Mouse (Mus musculus) MEL (cell line): Measurements from ENCODE around the gene Lsm7. TPM values are rescaled to one million over a fixed set of nuclear protein-coding genes. Genes with fewer than 3 reads are reported as not detected.

Source experiments
- DNase-seq: peaks from one replicate; pipeline ENCODE4 v3.0.0; 2011; ENCODE audit warnings: low read depth, low spot score
- H3K27ac ChIP-seq: 2 replicates; pipeline ENCODE4 v1.5.1; 2012; ENCODE audit warnings: low read depth, mild to moderate bottlenecking, control low read depth, low read length, moderate library complexity; ENCODE audit not compliant: control insufficient read depth
- H3K27me3 ChIP-seq, 2 experiments: fragments of 150-350 bp in 1 of 2; sonication (generic) in 1 of 2; 2 replicates each; pipeline ENCODE4 v1.6.1; 2012; ENCODE audit warnings: low read length in 2 of 2, mild to moderate bottlenecking in 2 of 2, improper control_type of control experiment in 1 of 2, moderate library complexity in 1 of 2; ENCODE audit not compliant: insufficient read depth in 2 of 2, control insufficient read depth in 1 of 2
- H3K36me3 ChIP-seq, 2 experiments: 2 replicates each; pipeline ENCODE4 v1.6.1; 2012 to 2014; ENCODE audit warnings: low read length in 2 of 2, improper control_type of control experiment in 1 of 2, inconsistent platforms in 1 of 2, mild to moderate bottlenecking in 1 of 2; ENCODE audit not compliant: insufficient read depth in 2 of 2, control insufficient read depth in 1 of 2
- H3K4me1 ChIP-seq, 2 experiments: fragments of 150-350 bp in 1 of 2; sonication (generic) in 1 of 2; 2 replicates each; pipeline ENCODE4 v1.6.1; 2012; ENCODE audit warnings: low read length in 2 of 2, improper control_type of control experiment in 1 of 2, mild to moderate bottlenecking in 1 of 2; ENCODE audit not compliant: insufficient read depth in 2 of 2, control insufficient read depth in 1 of 2
- H3K4me3 ChIP-seq, 2 experiments: fragments of 150-350 bp in 1 of 2; sonication (generic) in 1 of 2; 2 replicates each; pipeline ENCODE4 v1.5.1; 2012; ENCODE audit warnings: low read depth in 2 of 2, low read length in 2 of 2, mild to moderate bottlenecking in 2 of 2, moderate library complexity in 2 of 2, control low read depth in 1 of 2, improper control_type of control experiment in 1 of 2; ENCODE audit not compliant: control insufficient read depth in 1 of 2, insufficient read depth in 1 of 2
- H3K79me2 ChIP-seq: 2 replicates; pipeline ENCODE4 v1.6.1; 2012; ENCODE audit warnings: mild to moderate bottlenecking, low read length, moderate library complexity; ENCODE audit not compliant: control insufficient read depth, poor library complexity, insufficient read depth
- H3K9ac ChIP-seq: 2 replicates; pipeline ENCODE4 v1.6.1; 2012; ENCODE audit warnings: low read depth, mild to moderate bottlenecking, control low read depth, low read length, moderate library complexity; ENCODE audit not compliant: control insufficient read depth, poor library complexity, severe bottlenecking
- H3K9me3 ChIP-seq: fragments of 150-350 bp; sonication (generic); replicated peaks from 2 replicates; pipeline ENCODE4 v1.6.1; 2012; ENCODE audit warnings: mild to moderate bottlenecking, low read length, improper control_type of control experiment, moderate library complexity; ENCODE audit not compliant: insufficient read depth
- BHLHE40 ChIP-seq: IDR thresholded peaks from 2 replicates; pipeline ENCODE4 v1.6.1; 2012; ENCODE audit warnings: low read depth, mild to moderate bottlenecking, inconsistent platforms, low read length, improper control_type of control experiment, borderline replicate concordance
- CHD2 ChIP-seq: IDR thresholded peaks from 2 replicates; pipeline ENCODE4 v1.6.1; 2011; ENCODE audit warnings: low read length, improper control_type of control experiment
- CTCF ChIP-seq, 3 experiments: IDR thresholded peaks in 2 of 3; conservative IDR thresholded peaks in 1 of 3; 2 replicates each; pipeline ENCODE4 v1.5.1; 2011 to 2012; ENCODE audit warnings: low read length in 3 of 3, low read depth in 2 of 3, mild to moderate bottlenecking in 2 of 3, improper control_type of control experiment in 1 of 3, inconsistent platforms in 1 of 3, mixed read lengths in 1 of 3, moderate library complexity in 1 of 3; ENCODE audit not compliant: control insufficient read depth in 1 of 3, insufficient read depth in 1 of 3, poor library complexity in 1 of 3, severe bottlenecking in 1 of 3
- E2F4 ChIP-seq: IDR thresholded peaks from 2 replicates; pipeline ENCODE4 v1.6.1; 2011; ENCODE audit warnings: low read depth, low read length, improper control_type of control experiment, borderline replicate concordance
- ELF1 ChIP-seq: IDR thresholded peaks from 2 replicates; pipeline ENCODE4 v1.6.1; 2014; ENCODE audit warnings: low read depth, mild to moderate bottlenecking, inconsistent platforms, low read length, improper control_type of control experiment, moderate library complexity
- ETS1 ChIP-seq: IDR thresholded peaks from 2 replicates; pipeline ENCODE4 v1.6.1; 2012; ENCODE audit warnings: low read depth, mild to moderate bottlenecking, inconsistent platforms, low read length, improper control_type of control experiment, moderate library complexity
- GATA1 ChIP-seq: IDR thresholded peaks from 2 replicates; pipeline ENCODE4 v1.6.1; 2011; ENCODE audit warnings: low read depth, low read length, improper control_type of control experiment
- HCFC1 ChIP-seq: IDR thresholded peaks from 2 replicates; pipeline ENCODE4 v1.6.1; 2012; ENCODE audit warnings: low read depth, mild to moderate bottlenecking, inconsistent platforms, low read length, improper control_type of control experiment, moderate library complexity
- JUND ChIP-seq: IDR thresholded peaks from 2 replicates; pipeline ENCODE4 v1.6.1; 2011; ENCODE audit warnings: low read depth, mild to moderate bottlenecking, improper control_type of control experiment, low read length
- KAT2A ChIP-seq: conservative IDR thresholded peaks from 2 replicates; pipeline ENCODE4 v1.6.1; 2012; ENCODE audit warnings: low read depth, low read length, improper control_type of control experiment, inconsistent platforms
- MAZ ChIP-seq: IDR thresholded peaks from 2 replicates; pipeline ENCODE4 v1.6.1; 2012; ENCODE audit warnings: low read depth, mild to moderate bottlenecking, inconsistent platforms, low read length, improper control_type of control experiment
- MEF2A ChIP-seq: IDR thresholded peaks from 2 replicates; pipeline ENCODE4 v1.6.1; 2014; ENCODE audit warnings: low read depth, mild to moderate bottlenecking, inconsistent platforms, low read length, improper control_type of control experiment; ENCODE audit not compliant: poor library complexity, insufficient replicate concordance, severe bottlenecking; ENCODE audit errors: extremely low read depth
- MYB ChIP-seq: IDR thresholded peaks from 2 replicates; pipeline ENCODE4 v1.6.1; 2011; ENCODE audit warnings: mild to moderate bottlenecking, low read depth, low read length, improper control_type of control experiment
- NRF1 ChIP-seq: IDR thresholded peaks from 2 replicates; pipeline ENCODE4 v1.6.1; 2014; ENCODE audit warnings: low read depth, mild to moderate bottlenecking, inconsistent platforms, low read length, improper control_type of control experiment, moderate library complexity; ENCODE audit not compliant: poor library complexity, insufficient read depth, severe bottlenecking
- POLR2AphosphoS2 ChIP-seq: IDR thresholded peaks from 2 replicates; pipeline ENCODE4 v1.6.1; 2011; ENCODE audit warnings: low read length, improper control_type of control experiment
- POLR2AphosphoS5 ChIP-seq: IDR thresholded peaks from 2 replicates; pipeline ENCODE4 v1.6.1; 2012; ENCODE audit warnings: low read depth, borderline replicate concordance, mild to moderate bottlenecking, inconsistent platforms, low read length, moderate library complexity, mixed read lengths
- RAD21 ChIP-seq: IDR thresholded peaks from 2 replicates; pipeline ENCODE4 v1.6.1; 2011; ENCODE audit warnings: mild to moderate bottlenecking, low read depth, low read length, improper control_type of control experiment
- SIN3A ChIP-seq: IDR thresholded peaks from 2 replicates; pipeline ENCODE4 v1.6.1; 2012; ENCODE audit warnings: low read length, improper control_type of control experiment, inconsistent platforms
- SMC3 ChIP-seq: IDR thresholded peaks from 2 replicates; pipeline ENCODE4 v1.6.1; 2011; ENCODE audit warnings: low read depth, low read length, improper control_type of control experiment
- TBP ChIP-seq: IDR thresholded peaks from 2 replicates; pipeline ENCODE4 v1.8.0; 2011; ENCODE audit warnings: low read depth, low read length, improper control_type of control experiment
- TCF12 ChIP-seq: IDR thresholded peaks from 2 replicates; pipeline ENCODE4 v1.6.1; 2014; ENCODE audit warnings: low read depth, mild to moderate bottlenecking, inconsistent platforms, low read length, improper control_type of control experiment, moderate library complexity
- ZC3H11A ChIP-seq: IDR thresholded peaks from 2 replicates; pipeline ENCODE4 v1.6.1; 2012; ENCODE audit warnings: low read depth, mild to moderate bottlenecking, inconsistent platforms, low read length, improper control_type of control experiment
- ZKSCAN1 ChIP-seq: IDR thresholded peaks from 2 replicates; pipeline ENCODE4 v1.6.1; 2012; ENCODE audit warnings: low read depth, mild to moderate bottlenecking, inconsistent platforms, low read length, improper control_type of control experiment, moderate library complexity
- ZMIZ1 ChIP-seq: IDR thresholded peaks from 2 replicates; pipeline ENCODE4 v1.6.1; 2012; ENCODE audit warnings: low read depth, mild to moderate bottlenecking, inconsistent platforms, low read length, improper control_type of control experiment, moderate library complexity
- polyA plus RNA-seq, 2 experiments: library from polyadenylated mRNA; stranded (reverse) in 1 of 2; unstranded in 1 of 2; fragments of >175 nt in 1 of 2; fragments of >200 nt in 1 of 2; gene quantifications; 2 replicates each; pipeline versions ENCODE4 v1.2.1 to v1.2.4; 2012; ENCODE audit warnings: low replicate concordance in 2 of 2, low read depth in 1 of 2; ENCODE audit not compliant: insufficient read length in 2 of 2, insufficient read depth in 1 of 2, missing spikeins in 1 of 2
- total RNA-seq: library from RNA; depleted of rRNA; stranded (reverse); fragments of 300-350 nt; gene quantifications from 2 replicates; pipeline ENCODE4 v1.2.3, GENCODE M21; 2012

The Lsm7 gene
- total and polyA plus RNA-seq, 3 experiments: 246 to 637 TPM; not detected in 1

GRCm38 (mm10) chr10:80812391-80813041, 42.5 kb downstream of the Lsm7 start:
- no peak for TF ChIP-seq POLR2AphosphoS5
- TF ChIP-seq HCFC1: no peak
- no peak for TF ChIP-seq ZKSCAN1
- no peak for TF ChIP-seq NRF1
- no peak for TF ChIP-seq CTCF (IDR thresholded peaks at IDR 0.05 in 2 of 3, conservative IDR thresholded peaks at IDR 0.05 in 1 of 3; ENCODE audit: control insufficient read depth in 1 of 3, insufficient read depth in 1 of 3, low read depth in 2 of 3, low read length in 3 of 3, poor library complexity in 1 of 3, severe bottlenecking in 1 of 3)
- no peak for TF ChIP-seq ETS1
- no peak for TF ChIP-seq ZC3H11A
- no peak for TF ChIP-seq SIN3A
- TF ChIP-seq GATA1: no peak
- TF ChIP-seq RAD21: no peak
- Histone ChIP-seq H3K27ac (no peak overlapping the region), H3K27me3 (no peaks in the 10 kb centered on the region)

GRCm38 (mm10) chr10:80810084-80810483, 44.9 kb downstream of the Lsm7 start:
- no peaks in the 10 kb centered on the region for H3K9me3 ChIP-seq
- H3K27me3 ChIP-seq: no peaks in the 10 kb centered on the region
- no peak overlapping the region for H3K4me3 ChIP-seq
- H3K36me3 ChIP-seq: no peaks in the 10 kb centered on the region
- H3K27ac ChIP-seq: no peak overlapping the region
- no peak for TF ChIP-seq BHLHE40
- TF ChIP-seq ELF1: no peak
- TF ChIP-seq TBP: no peak
- no peak for TF ChIP-seq MYB
- no peak for TF ChIP-seq ETS1
- TF ChIP-seq KAT2A: no peak
- no peak for TF ChIP-seq TCF12
- TF ChIP-seq CTCF (IDR thresholded peaks at IDR 0.05 in 2 of 3, conservative IDR thresholded peaks at IDR 0.05 in 1 of 3; ENCODE audit: control insufficient read depth in 1 of 3, insufficient read depth in 1 of 3, low read depth in 2 of 3, low read length in 3 of 3, poor library complexity in 1 of 3, severe bottlenecking in 1 of 3): no peak
- TF ChIP-seq ZMIZ1: no peak
- no peak for TF ChIP-seq NRF1
- no peak for TF ChIP-seq SMC3
- no peak for TF ChIP-seq GATA1
- no peak for TF ChIP-seq CHD2
- no peak for TF ChIP-seq MEF2A
- TF ChIP-seq HCFC1: no peak
- no peak for TF ChIP-seq POLR2AphosphoS2
- no peak for TF ChIP-seq JUND
- no peak for TF ChIP-seq POLR2AphosphoS5
- TF ChIP-seq MAZ: no peak
- TF ChIP-seq E2F4: no peak
- DNase-seq: no peak
- H3K79me2 ChIP-seq: no peaks in the 10 kb centered on the region
- H3K4me1 ChIP-seq: 0 out of 4 replicates have a peak, but pooled peaks cover 0 to 5% of the 10 kb centered on the region in 2 experiments
- no peak overlapping the region for H3K9ac ChIP-seq

More at GRCm38 (mm10) chr10:80812391-80813041, 42.5 kb downstream of the Lsm7 start:
- Histone ChIP-seq H3K9ac (no peak overlapping the region), H3K4me1 (no peaks in the 10 kb centered on the region; a peak in 1 of 4 replicates), H3K79me2 (no peaks in the 10 kb centered on the region), H3K9me3 (no peaks in the 10 kb centered on the region), H3K36me3 (no peaks in the 10 kb centered on the region), H3K4me3 (no peak overlapping the region)
- DNase-seq: no peak
